Mouse (Mus musculus) neutrophil, adult 83 days (primary cell): ENCODE results near the gene Icam5. TPM values are rescaled to one million over a fixed set of nuclear protein-coding genes. Genes with fewer than 3 reads are reported as not detected.

Experiments used
- total RNA-seq, 2 experiments: library from RNA; stranded (reverse); gene quantifications; one replicate each; pipeline ENCODE4 v1.2.4; 2023

Gene Icam5
- total RNA-seq, result under 1 TPM; 0.26 TPM

GRCm38 (mm10) chr9:21031896-21032351, at the start of gene Icam5:
Gene Icam5 (plus strand): TSS chr9:21032073.

DNA sequence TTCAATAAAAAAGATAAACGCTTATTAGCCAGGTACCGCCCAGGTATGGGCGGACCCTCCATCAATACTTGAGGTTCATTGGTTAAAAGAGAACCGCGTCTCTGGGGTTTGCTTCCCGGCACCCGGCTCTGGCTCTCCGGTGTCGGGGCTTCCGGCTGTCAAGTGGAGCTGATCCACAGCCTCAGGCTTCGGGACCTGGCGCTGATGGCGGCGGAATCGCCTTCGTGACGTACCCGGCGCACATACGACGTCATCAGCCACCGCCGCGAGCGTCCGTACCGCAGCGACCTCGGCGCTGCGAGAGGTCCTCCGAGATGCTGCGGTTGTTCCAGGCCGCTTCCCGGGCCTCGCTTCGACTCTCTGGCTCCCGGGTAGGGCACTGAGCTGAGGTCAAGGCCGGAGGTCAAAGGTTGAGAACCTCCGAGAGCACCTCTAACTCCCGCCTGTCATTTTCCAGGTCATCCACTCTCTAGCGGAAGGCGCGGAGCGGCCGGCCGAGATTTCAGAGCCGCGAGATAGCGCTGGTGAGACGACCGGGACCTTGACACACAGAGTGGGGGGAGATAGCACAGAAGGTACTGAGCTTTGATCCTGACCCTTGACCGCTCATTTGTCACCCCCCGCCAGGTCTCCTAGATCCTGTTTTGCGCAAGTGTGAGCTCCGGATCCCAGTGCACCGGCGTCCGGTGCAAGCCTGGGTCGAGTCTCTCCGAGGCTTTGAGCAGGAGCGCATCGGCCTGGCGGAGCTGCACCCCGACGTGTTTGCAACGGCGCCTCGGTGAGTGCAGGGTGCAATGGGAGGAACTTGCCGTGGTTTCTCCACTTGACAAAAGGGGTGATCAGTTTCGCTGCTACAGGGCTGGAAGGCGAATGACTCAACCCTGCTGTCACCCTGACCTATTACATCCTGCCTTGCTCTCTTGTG, 29.0 kb upstream of the Icam5 start, which contains the start of gene Mrpl4:
TSS of gene Mrpl4 (plus strand) at position 112 of the 925 bp plus-strand sequence.

GRCm38 (mm10) chr9:21015571-21016130, 16.2 kb upstream of the Icam5 start, which contains the start of gene Icam1:
Gene Icam1 (plus strand): TSS chr9:21015985.

DNA sequence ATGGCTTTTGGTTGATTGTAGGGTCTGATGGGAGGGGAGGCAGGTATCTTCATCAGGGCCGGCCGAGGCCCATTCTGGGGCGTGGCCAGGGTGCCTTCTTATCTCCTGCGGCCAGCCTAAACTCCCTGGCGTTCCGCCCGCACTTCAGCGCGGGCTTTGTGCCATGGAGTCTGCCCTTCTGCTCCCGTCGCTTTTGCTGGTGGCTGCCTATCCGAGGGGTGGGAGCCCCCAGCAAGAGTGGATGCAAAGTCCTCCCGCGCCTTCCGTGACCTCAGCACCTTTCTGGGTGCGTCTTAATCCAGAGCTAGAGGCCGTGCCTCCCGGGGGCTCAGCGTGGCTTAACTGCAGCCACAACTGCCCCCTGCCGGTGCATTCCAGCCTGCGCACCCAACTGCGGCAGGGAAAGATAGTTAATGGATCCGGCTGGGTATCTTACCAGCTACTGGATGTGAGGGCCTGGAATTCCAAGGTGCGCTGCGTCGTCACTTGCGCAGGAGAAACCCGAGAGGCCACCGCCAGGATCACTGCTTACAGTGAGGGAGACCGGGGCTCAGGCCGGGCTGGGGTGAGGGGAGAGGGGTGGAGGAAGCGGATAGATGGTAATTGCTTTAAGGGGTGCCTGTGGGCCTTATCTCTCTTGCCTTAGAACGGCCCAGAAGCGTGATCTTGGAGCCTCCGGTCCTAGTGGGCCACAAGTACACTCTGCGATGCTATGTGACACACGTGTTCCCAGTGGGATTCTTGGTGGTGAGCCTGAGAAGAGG, 2.4 kb upstream of the Icam5 start, which contains the start of gene Icam4:
TSS of gene Icam4 (plus strand) at position 83 of the 764 bp plus-strand sequence.

GRCm38 (mm10) chr9:21067006-21067684, 35.3 kb downstream of the Icam5 start, which contains the start of gene Zglp1:
Gene Zglp1 (minus strand): TSS chr9:21067093.

GRCm38 (mm10) chr9:21073044-21073840, 41.4 kb downstream of the Icam5 start, which contains the start of the genes Gm49373 and Fdx1l:
Gene Gm49373 (minus strand): TSS chr9:21073096.
Gene Fdx1l (minus strand): TSS chr9:21073614.

Other genes starting within 250 kb of the Icam5 start
- gene Col5a3, start 217.0 kb upstream of the Icam5 start, total RNA-seq, result under 1 TPM; 0.68 to 0.83 TPM
- gene Rdh8, start 213.6 kb upstream of the Icam5 start, total RNA-seq, result not detected
- gene A230050P20Rik, start 163.4 kb upstream of the Icam5 start, total RNA-seq, result 1 to 10 TPM; 5.7 to 6.0 TPM
- gene Angptl6, start 152.3 kb upstream of the Icam5 start, total RNA-seq, result under 1 TPM; 0.22 to 0.51 TPM
- 10 to 100 TPM; 28.5 to 28.9 TPM for gene Ppan, start 143.9 kb upstream of the Icam5 start, total RNA-seq
- 10 to 100 TPM; 79.3 to 80.8 TPM for gene Eif3g, start 133.4 kb upstream of the Icam5 start, total RNA-seq
- 100 to 1,000 TPM; 115 to 127 TPM for gene Dnmt1, start 72.2 kb upstream of the Icam5 start, total RNA-seq
- gene S1pr2, start 55.3 kb upstream of the Icam5 start, total RNA-seq, result 10 to 100 TPM in 1 of 2 experiments, 1 to 10 TPM in 1; 9.1 to 14.7 TPM
- 10 to 100 TPM; 39.6 to 43.6 TPM for gene Mrpl4, start 29.3 kb upstream of the Icam5 start, total RNA-seq
- 10 to 100 TPM; 16.6 to 17.7 TPM for gene Icam1, start 16.1 kb upstream of the Icam5 start, total RNA-seq
- 1 to 10 TPM; 5.5 to 7.8 TPM for gene Icam4, start 2.7 kb upstream of the Icam5 start, total RNA-seq
- gene Zglp1, start 35.0 kb downstream of the Icam5 start, total RNA-seq, result not detected
- gene Gm49373, start 41.0 kb downstream of the Icam5 start, total RNA-seq, result under 1 TPM; 0.26 to 0.44 TPM
- gene Fdx1l, start 41.5 kb downstream of the Icam5 start, total RNA-seq, result 1 to 10 TPM; 6.6 to 8.3 TPM
- 1 to 10 TPM; 2.1 to 3.0 TPM for gene Gm38431, start 59.9 kb downstream of the Icam5 start, total RNA-seq
- gene Raver1, start 59.9 kb downstream of the Icam5 start, total RNA-seq, result 10 to 100 TPM; 51.8 to 54.5 TPM
- 10 to 100 TPM; 44.2 to 48.6 TPM for gene Tyk2, start 99.2 kb downstream of the Icam5 start, total RNA-seq
- 10 to 100 TPM; 76.1 to 82.1 TPM for gene Cdc37, start 117.9 kb downstream of the Icam5 start, total RNA-seq
- gene Pde4a, start 133.6 kb downstream of the Icam5 start, total RNA-seq, result 1 to 10 TPM; 5.7 to 7.2 TPM
- gene Keap1, start 207.3 kb downstream of the Icam5 start, total RNA-seq, result 10 to 100 TPM; 25.5 to 28.8 TPM
- gene S1pr5, start 216.4 kb downstream of the Icam5 start, total RNA-seq, result 1 to 10 TPM; 2.3 to 3.9 TPM
- gene Atg4d, start 233.2 kb downstream of the Icam5 start, total RNA-seq, result 10 to 100 TPM; 42.2 to 45.0 TPM